Mouse (Mus musculus) MEL (cell line): ENCODE results near the gene Slc25a26.

Experiments used
- MYC ChIP-seq: IDR thresholded peaks from 2 replicates; pipeline ENCODE4 v1.6.1; 2011; ENCODE audit warnings: low read depth, mild to moderate bottlenecking, low read length, improper control_type of control experiment, moderate library complexity
- ZC3H11A ChIP-seq: IDR thresholded peaks from 2 replicates; pipeline ENCODE4 v1.6.1; 2012; ENCODE audit warnings: low read depth, mild to moderate bottlenecking, inconsistent platforms, low read length, improper control_type of control experiment

DNA sequence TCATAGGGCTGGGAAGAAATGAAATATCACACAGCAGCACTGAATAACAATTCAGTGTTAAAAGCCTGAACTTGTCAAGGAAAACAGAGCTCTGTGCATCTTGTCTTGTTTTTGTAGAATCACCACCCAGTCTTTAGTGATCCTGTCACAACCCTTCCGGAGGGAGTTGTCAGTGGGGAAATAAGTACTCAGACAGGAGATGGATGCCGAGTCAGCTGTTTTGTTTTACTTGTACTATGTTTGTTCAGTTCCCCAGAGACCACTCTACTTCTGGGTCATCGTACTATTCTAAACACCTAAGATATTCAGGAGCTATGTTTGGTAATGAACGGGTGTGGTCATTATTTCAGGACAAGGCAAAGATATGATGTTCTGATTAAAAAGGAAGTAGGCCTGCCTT, 88.2 kb downstream of the Slc25a26 start:
- TF ChIP-seq MYC (no peak), ZC3H11A (no peak)
